Mouse (Mus musculus): ENCODE data around the gene Wipi2. TPM values are rescaled to one million over a fixed set of nuclear protein-coding genes. Genes with fewer than 3 reads are reported as not detected.

The Wipi2 gene
- polyA plus RNA-seq, 1 experiment from 2014 or later = 48.3 TPM

- H3K4me1 ChIP-seq (ENCODE audit: control insufficient read depth, insufficient read depth, low read length) = peaks cover 23% of the 10 kb centered on the region
- DNase-seq (peak; percentile 37), ATAC-seq (ENCODE audit: low FRiP score, low TSS enrichment) (no peak)
- no peak within 1 kb of the TSS for H3K4me3 ChIP-seq (replicated peaks; ENCODE audit: low read depth, low read length)
- no peaks in the 10 kb centered on the region for H3K36me3 ChIP-seq (ENCODE audit: control insufficient read depth, insufficient read depth, low read length)
- H3K4me2 ChIP-seq (ENCODE audit: low read length) = no peak within 1 kb of the TSS
- no peaks in the 10 kb centered on the region for H3K27me3 ChIP-seq (ENCODE audit: control insufficient read depth, insufficient read depth, low read length)
- no peak within 1 kb of the TSS for H3K9ac ChIP-seq (replicated peaks; ENCODE audit: low read length)
- 66% methylated on average over 14 of the region's 14 CpGs for WGBS
- no peaks in the 10 kb centered on the region for H3K9me3 ChIP-seq (ENCODE audit: control insufficient read depth, low read length)
- peak within 1 kb of the TSS; percentile 63; the same call in 1 of the 2 replicates for H3K27ac ChIP-seq (replicated peaks; ENCODE audit: low read depth, low read length)
These were observed 64.8 kb downstream of the Wipi2 start, which contains the start of gene Slc29a4 for GRCm38 (mm10) chr5:142692248-142692647. Slc29a4 (plus strand) TSS chr5:142692512.

GRCm38 (mm10) chr5:142692971-142693737 lies 65.7 kb downstream of the Wipi2 start:
- Histone ChIP-seq H3K27me3 (ENCODE audit: control insufficient read depth, insufficient read depth, low read length) (no peaks in the 10 kb centered on the region), H3K4me2 (ENCODE audit: low read length) (no peak overlapping the region), H3K27ac (replicated peaks; ENCODE audit: low read depth, low read length) (peak overlapping the region; percentile 63; the same call in 1 of the 2 replicates), H3K4me3 (replicated peaks; ENCODE audit: low read depth, low read length) (no peak overlapping the region), H3K4me1 (ENCODE audit: control insufficient read depth, insufficient read depth, low read length) (peaks cover 23% of the 10 kb centered on the region), H3K9me3 (ENCODE audit: control insufficient read depth, low read length) (no peaks in the 10 kb centered on the region), H3K9ac (replicated peaks; ENCODE audit: low read length) (no peak overlapping the region), H3K36me3 (ENCODE audit: control insufficient read depth, insufficient read depth, low read length) (no peaks in the 10 kb centered on the region)
- DNase-seq (peak; percentile 58), ATAC-seq (ENCODE audit: low FRiP score, low TSS enrichment) (no peak)
- WGBS = 58% methylated on average over 12 of the region's 12 CpGs

- H3K27ac ChIP-seq (replicated peaks; ENCODE audit: low read depth, low read length) = peak overlapping the region; percentile 63; the same call in 1 of the 2 replicates
- no peaks in the 10 kb centered on the region for H3K9me3 ChIP-seq (ENCODE audit: control insufficient read depth, low read length)
- no peak overlapping the region for H3K4me3 ChIP-seq (replicated peaks; ENCODE audit: low read depth, low read length)
- H3K9ac ChIP-seq (replicated peaks; ENCODE audit: low read length) = no peak overlapping the region
- H3K36me3 ChIP-seq (ENCODE audit: control insufficient read depth, insufficient read depth, low read length) = no peaks in the 10 kb centered on the region
- 45% methylated on average over 8 of the region's 8 CpGs for WGBS
- ATAC-seq (ENCODE audit: low FRiP score, low TSS enrichment) (no peak; the same call in 1 of the 2 replicates), DNase-seq (peak; percentile 66)
- H3K4me2 ChIP-seq (ENCODE audit: low read length) = no peak overlapping the region
- H3K27me3 ChIP-seq (ENCODE audit: control insufficient read depth, insufficient read depth, low read length) = no peaks in the 10 kb centered on the region
- H3K4me1 ChIP-seq (ENCODE audit: control insufficient read depth, insufficient read depth, low read length) = peaks cover 23% of the 10 kb centered on the region
These were observed 66.4 kb downstream of the Wipi2 start for GRCm38 (mm10) chr5:142693738-142694430.

GRCm38 (mm10) chr5:142694627-142695340 lies 67.3 kb downstream of the Wipi2 start:
- no peaks in the 10 kb centered on the region for H3K36me3 ChIP-seq (ENCODE audit: control insufficient read depth, insufficient read depth, low read length)
- no peak overlapping the region for H3K9ac ChIP-seq (replicated peaks; ENCODE audit: low read length)
- H3K27me3 ChIP-seq (ENCODE audit: control insufficient read depth, insufficient read depth, low read length) = no peaks in the 10 kb centered on the region
- no peaks in the 10 kb centered on the region for H3K9me3 ChIP-seq (ENCODE audit: control insufficient read depth, low read length)
- H3K4me3 ChIP-seq (replicated peaks; ENCODE audit: low read depth, low read length) = no peak overlapping the region
- H3K4me1 ChIP-seq (ENCODE audit: control insufficient read depth, insufficient read depth, low read length) = peaks cover 17% of the 10 kb centered on the region
- WGBS = 14% methylated on average over 12 of the region's 12 CpGs
- ATAC-seq (ENCODE audit: low FRiP score, low TSS enrichment) = no peak
- H3K27ac ChIP-seq (replicated peaks; ENCODE audit: low read depth, low read length) = 0 out of 2 replicates have a peak overlapping the region, but pooled peaks have one; percentile 26
- H3K4me2 ChIP-seq (ENCODE audit: low read length) = no peak overlapping the region
- DNase-seq = peak; percentile 51

GRCm38 (mm10) chr5:142696258-142696657 lies 68.8 kb downstream of the Wipi2 start:
- no peak overlapping the region for H3K4me3 ChIP-seq (replicated peaks; ENCODE audit: low read depth, low read length)
- no peak overlapping the region for H3K9ac ChIP-seq (replicated peaks; ENCODE audit: low read length)
- H3K36me3 ChIP-seq (ENCODE audit: control insufficient read depth, insufficient read depth, low read length) = no peaks in the 10 kb centered on the region
- H3K27me3 ChIP-seq (ENCODE audit: control insufficient read depth, insufficient read depth, low read length) = no peaks in the 10 kb centered on the region
- DNase-seq = no peak
- ATAC-seq (ENCODE audit: low FRiP score, low TSS enrichment) = no peak
- peaks cover 17% of the 10 kb centered on the region for H3K4me1 ChIP-seq (ENCODE audit: control insufficient read depth, insufficient read depth, low read length)
- H3K27ac ChIP-seq (replicated peaks; ENCODE audit: low read depth, low read length) = no peak overlapping the region
- no peaks in the 10 kb centered on the region for H3K9me3 ChIP-seq (ENCODE audit: control insufficient read depth, low read length)
- WGBS = 27% methylated on average over 6 of the region's 6 CpGs
- no peak overlapping the region for H3K4me2 ChIP-seq (ENCODE audit: low read length)

GRCm38 (mm10) chr5:142696865-142697264 lies 69.4 kb downstream of the Wipi2 start:
- Histone ChIP-seq H3K27me3 (ENCODE audit: control insufficient read depth, insufficient read depth, low read length) (no peaks in the 10 kb centered on the region), H3K36me3 (ENCODE audit: control insufficient read depth, insufficient read depth, low read length) (no peaks in the 10 kb centered on the region), H3K4me2 (ENCODE audit: low read length) (no peak overlapping the region), H3K4me1 (ENCODE audit: control insufficient read depth, insufficient read depth, low read length) (peaks cover 17% of the 10 kb centered on the region), H3K4me3 (replicated peaks; ENCODE audit: low read depth, low read length) (no peak overlapping the region), H3K9ac (replicated peaks; ENCODE audit: low read length) (no peak overlapping the region), H3K9me3 (ENCODE audit: control insufficient read depth, low read length) (no peaks in the 10 kb centered on the region), H3K27ac (replicated peaks; ENCODE audit: low read depth, low read length) (no peak overlapping the region)
- ATAC-seq (ENCODE audit: low FRiP score, low TSS enrichment) = no peak
- no peak for DNase-seq
- 90% methylated on average over 6 of the region's 6 CpGs for WGBS

- no peaks in the 10 kb centered on the region for H3K27me3 ChIP-seq (ENCODE audit: control insufficient read depth, insufficient read depth, low read length)
- peaks cover 17% of the 10 kb centered on the region for H3K4me1 ChIP-seq (ENCODE audit: control insufficient read depth, insufficient read depth, low read length)
- no peak for ATAC-seq (ENCODE audit: low FRiP score, low TSS enrichment)
- no peak overlapping the region for H3K27ac ChIP-seq (replicated peaks; ENCODE audit: low read depth, low read length)
- WGBS = 57% methylated on average over 2 of the region's 2 CpGs
- H3K4me2 ChIP-seq (ENCODE audit: low read length) = no peak overlapping the region
- H3K36me3 ChIP-seq (ENCODE audit: control insufficient read depth, insufficient read depth, low read length) = no peaks in the 10 kb centered on the region
- H3K9ac ChIP-seq (replicated peaks; ENCODE audit: low read length) = no peak overlapping the region
- no peaks in the 10 kb centered on the region for H3K9me3 ChIP-seq (ENCODE audit: control insufficient read depth, low read length)
- no peak overlapping the region for H3K4me3 ChIP-seq (replicated peaks; ENCODE audit: low read depth, low read length)
- no peak for DNase-seq
These were observed 70.2 kb downstream of the Wipi2 start for GRCm38 (mm10) chr5:142697742-142698141.

- Histone ChIP-seq H3K27ac (replicated peaks; ENCODE audit: low read depth, low read length) (no peak overlapping the region), H3K36me3 (ENCODE audit: control insufficient read depth, insufficient read depth, low read length) (peaks cover 8% of the 10 kb centered on the region; the same call in 1 of the 2 replicates), H3K27me3 (ENCODE audit: control insufficient read depth, insufficient read depth, low read length) (no peaks in the 10 kb centered on the region), H3K4me1 (ENCODE audit: control insufficient read depth, insufficient read depth, low read length) (peaks cover 15% of the 10 kb centered on the region), H3K4me2 (ENCODE audit: low read length) (peak overlapping the region; percentile 90), H3K4me3 (replicated peaks; ENCODE audit: low read depth, low read length) (peak overlapping the region; percentile 83; the same call in 1 of the 2 replicates), H3K9ac (replicated peaks; ENCODE audit: low read length) (no peak overlapping the region), H3K9me3 (ENCODE audit: control insufficient read depth, low read length) (no peaks in the 10 kb centered on the region)
- DNase-seq (no peak), ATAC-seq (ENCODE audit: low FRiP score, low TSS enrichment) (peak; percentile 3; the same call in 1 of the 2 replicates)
- 12% methylated on average over 15 of the region's 15 CpGs for WGBS
These were observed 73.5 kb downstream of the Wipi2 start for GRCm38 (mm10) chr5:142700842-142701589.

Measured in midbrain, embryonic 14.5 days (tissue).